Mouse (Mus musculus) testis, adult 2 months (tissue): Measurements from ENCODE around the gene Pnpo.
A peak's percentile ranks its signal among the peaks of the same experiment; 100 is the strongest.

Experiments used
- CTCF ChIP-seq: fragments of 200-500 bp; IDR thresholded peaks from 2 replicates; pipeline ENCODE4 v1.5.1; 2012; ENCODE audit warnings: low read depth, mild to moderate bottlenecking, inconsistent platforms, low read length, moderate library complexity; ENCODE audit not compliant: control insufficient read depth, insufficient read depth, insufficient replicate concordance
- POLR2A ChIP-seq: fragments of 200-500 bp; IDR thresholded peaks from 2 replicates; pipeline ENCODE4 v1.6.1; 2012; ENCODE audit warnings: low read depth, mild to moderate bottlenecking, inconsistent platforms, low read length, moderate library complexity; ENCODE audit not compliant: control insufficient read depth

- TF ChIP-seq CTCF (peak; percentile 89), POLR2A (peak; percentile 78)
Measured at GRCm38 (mm10) chr11:96916044-96916884, 27.5 kb downstream of the Pnpo start, which contains the start of gene Cdk5rap3.
